Mouse (Mus musculus): ENCODE measurements around the gene Cdh18.

Cdh18 gene

GRCm38 (mm10) chr15:23470527-23471475 is 922.0 kb downstream of the Cdh18 start:
- DNase-seq, result no peak

DNA sequence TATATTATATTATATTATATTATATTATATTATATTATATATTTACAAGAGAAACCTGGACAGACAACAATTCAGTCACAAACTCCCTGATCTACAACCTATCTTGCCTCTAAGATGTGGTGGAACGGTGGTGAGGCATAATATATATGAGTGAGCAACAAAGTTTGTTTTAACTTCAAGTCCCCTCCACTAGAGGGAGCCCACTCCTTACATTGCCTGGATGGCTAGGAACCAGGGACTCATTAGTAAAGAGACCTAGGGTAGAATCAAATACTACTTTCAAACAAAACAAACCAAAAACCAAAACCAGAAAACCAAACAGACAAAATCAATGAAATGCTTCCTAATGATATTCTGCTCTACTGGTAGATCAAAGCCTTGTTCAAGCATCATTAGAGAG is 937.5 kb downstream of the Cdh18 start:
- no peak for DNase-seq

- DNase-seq, result no peak
Measured at GRCm38 (mm10) chr15:23506480-23506879, 957.7 kb downstream of the Cdh18 start.

DNA sequence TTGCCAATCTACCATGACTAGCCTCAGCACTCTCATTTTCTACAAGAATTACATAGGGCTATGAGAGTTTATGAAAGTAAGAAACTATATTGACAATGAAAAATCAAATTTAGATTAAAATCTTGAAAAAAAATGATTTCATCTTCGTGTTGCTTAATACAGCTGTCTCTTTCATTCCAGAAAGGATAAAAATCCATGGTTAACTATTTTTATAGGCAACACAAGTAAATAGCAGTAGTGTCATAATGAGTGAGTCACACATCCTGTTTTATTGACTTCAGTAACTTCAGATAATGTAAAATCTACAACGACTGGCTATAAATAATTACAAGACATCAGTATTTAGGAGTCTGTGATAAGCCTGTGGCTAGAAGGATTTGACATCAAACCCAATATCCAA is 960.9 kb downstream of the Cdh18 start:
- no peak for DNase-seq

DNA sequence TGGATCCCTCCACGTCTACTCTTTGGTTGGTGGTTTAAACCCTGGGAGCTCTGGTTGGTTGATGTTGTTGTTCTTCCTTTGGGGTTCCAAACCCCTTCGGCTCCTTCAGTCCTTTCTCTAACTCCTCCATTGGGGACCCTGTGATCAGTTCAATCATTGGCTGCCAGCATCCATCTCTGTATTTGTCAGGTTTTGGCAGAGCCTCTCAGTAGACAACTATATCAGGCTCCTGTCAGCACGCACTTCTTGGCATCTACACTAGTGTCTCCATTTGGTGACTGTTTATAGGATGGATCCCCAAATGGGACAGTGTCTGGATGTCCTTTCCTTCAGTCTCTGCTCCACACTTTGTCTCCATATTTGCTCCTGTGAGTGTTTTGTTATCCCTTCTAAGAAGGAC is 967.0 kb downstream of the Cdh18 start:
- no peak for DNase-seq

DNA sequence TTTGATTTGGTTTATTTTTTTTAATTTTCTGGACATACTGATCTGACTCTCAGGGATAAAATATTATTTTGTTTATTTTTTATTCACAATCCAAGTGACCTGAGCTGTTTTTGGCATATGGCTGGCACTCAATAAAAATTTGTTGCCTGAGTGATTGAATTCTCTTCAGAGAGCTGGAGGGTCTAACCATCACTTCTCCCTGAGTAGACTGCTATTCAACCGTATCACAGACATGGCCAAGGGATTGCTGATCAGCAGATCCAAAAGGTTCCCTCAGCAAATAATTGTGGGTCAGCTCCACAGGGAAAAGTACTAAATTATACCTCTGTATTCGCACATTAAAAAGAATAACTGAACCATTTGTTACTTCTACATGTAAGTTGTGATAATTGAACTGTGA is 969.3 kb downstream of the Cdh18 start:
- DNase-seq, result no peak

All from lung, adult 18-20 months (tissue).